Mouse (Mus musculus) neural tube, embryonic 10.5 days (tissue): ENCODE data around the gene Tmem59.

Experiments used
- DNase-seq: peaks from one replicate; pipeline ENCODE4 v3.0.0-alpha.2; 2017; ENCODE audit warnings: low spot score; ENCODE audit errors: extremely low spot score

Gene Tmem59

GRCm38 (mm10) chr4:107238253-107238652 is 60.1 kb downstream of the Tmem59 start:
- no peak for DNase-seq

GRCm38 (mm10) chr4:107240196-107240595 is 62.0 kb downstream of the Tmem59 start:
- no peak for DNase-seq

GRCm38 (mm10) chr4:107243365-107244333 is 65.5 kb downstream of the Tmem59 start:
- DNase-seq, result no peak

GRCm38 (mm10) chr4:107245368-107245767 is 67.2 kb downstream of the Tmem59 start:
- no peak for DNase-seq

- no peak for DNase-seq
Observed at GRCm38 (mm10) chr4:107246040-107246439, 67.8 kb downstream of the Tmem59 start.

- no peak for DNase-seq
Observed at GRCm38 (mm10) chr4:107247110-107247509, 68.9 kb downstream of the Tmem59 start.

- DNase-seq, result no peak
Observed at GRCm38 (mm10) chr4:107248061-107248460, 69.9 kb downstream of the Tmem59 start.

GRCm38 (mm10) chr4:107249471-107249870 is 71.3 kb downstream of the Tmem59 start:
- no peak for DNase-seq

- no peak for DNase-seq
Observed at GRCm38 (mm10) chr4:107250494-107250893, 72.3 kb downstream of the Tmem59 start.
